Mouse (Mus musculus) embryonic facial prominence, embryonic 14.5 days (tissue): ENCODE measurements around the gene Ascc2. TPM values are rescaled to one million over a fixed set of nuclear protein-coding genes. Genes with fewer than 3 reads are reported as not detected.
A peak's percentile ranks its signal among the peaks of the same experiment; 100 is the strongest.

ENCODE experiments used
- ATAC-seq: fragments of 200-750 bp; cut with Nextera tagmentation; 2 replicates; pipeline ENCODE4 v1.8.0; 2017; ENCODE audit warnings: low read depth, moderate number of reproducible peaks, moderate TSS enrichment
- DNase-seq: peaks from one replicate; pipeline ENCODE4 v3.0.0-alpha.2; 2015; ENCODE audit warnings: low spot score
- H3K27ac ChIP-seq: fragments of 300-500 bp; sonication (generic); replicated peaks from 2 replicates; pipeline ENCODE4 v1.5.1; 2014; ENCODE audit warnings: low read depth, mild to moderate bottlenecking, low read length, moderate library complexity
- H3K27me3 ChIP-seq: fragments of 300-500 bp; sonication (generic); replicated peaks from 2 replicates; pipeline ENCODE4 v1.6.1; 2014; ENCODE audit warnings: low read length; ENCODE audit not compliant: control insufficient read depth, insufficient read depth
- H3K36me3 ChIP-seq: fragments of 300-500 bp; sonication (generic); 2 replicates; pipeline ENCODE4 v1.6.1; 2014; ENCODE audit warnings: low read length, mixed read lengths; ENCODE audit not compliant: control insufficient read depth, insufficient read depth
- H3K4me1 ChIP-seq: fragments of 300-500 bp; sonication (generic); 2 replicates; pipeline ENCODE4 v1.6.1; 2014; ENCODE audit warnings: antibody characterized with exemption, low read length; ENCODE audit not compliant: control insufficient read depth, insufficient read depth
- H3K4me2 ChIP-seq: fragments of 300-500 bp; sonication (generic); 2 replicates; pipeline ENCODE4 v1.6.1; 2014; ENCODE audit warnings: low read depth, mild to moderate bottlenecking, low read length, moderate library complexity, mixed read lengths
- H3K4me3 ChIP-seq: fragments of 300-500 bp; sonication (generic); 2 replicates; pipeline ENCODE4 v1.5.1; 2014; ENCODE audit warnings: low read depth, mild to moderate bottlenecking, low read length
- H3K9ac ChIP-seq: fragments of 300-500 bp; sonication (generic); 2 replicates; pipeline ENCODE4 v1.6.1; 2014; ENCODE audit warnings: low read depth, mild to moderate bottlenecking, low read length, moderate library complexity, mixed read lengths
- H3K9me3 ChIP-seq: fragments of 300-500 bp; sonication (generic); 2 replicates; pipeline ENCODE4 v1.6.1; 2016; ENCODE audit warnings: low read length; ENCODE audit not compliant: control insufficient read depth
- WGBS: fragments of 180-500 bp; shearing (Covaris S2); extraction: QIAGEN DNeasy Blood & Tissue Kit; methylation state at CpG from one replicate; pipeline ENCODE4 v1.1.7; 2014; 5-methylcytosine and 5-hydroxymethylcytosine counted together
- polyA plus RNA-seq: library from polyadenylated mRNA; unstranded; fragments of >200 nt; fragmentation: Nextera tagmentation; extraction: Ambion mirVana; gene quantifications from 2 replicates; pipeline ENCODE4 v1.2.1, GENCODE M21; 2014

Ascc2 gene
- polyA plus RNA-seq, 1 experiment from 2014 or later, result 27.8 TPM

DNA sequence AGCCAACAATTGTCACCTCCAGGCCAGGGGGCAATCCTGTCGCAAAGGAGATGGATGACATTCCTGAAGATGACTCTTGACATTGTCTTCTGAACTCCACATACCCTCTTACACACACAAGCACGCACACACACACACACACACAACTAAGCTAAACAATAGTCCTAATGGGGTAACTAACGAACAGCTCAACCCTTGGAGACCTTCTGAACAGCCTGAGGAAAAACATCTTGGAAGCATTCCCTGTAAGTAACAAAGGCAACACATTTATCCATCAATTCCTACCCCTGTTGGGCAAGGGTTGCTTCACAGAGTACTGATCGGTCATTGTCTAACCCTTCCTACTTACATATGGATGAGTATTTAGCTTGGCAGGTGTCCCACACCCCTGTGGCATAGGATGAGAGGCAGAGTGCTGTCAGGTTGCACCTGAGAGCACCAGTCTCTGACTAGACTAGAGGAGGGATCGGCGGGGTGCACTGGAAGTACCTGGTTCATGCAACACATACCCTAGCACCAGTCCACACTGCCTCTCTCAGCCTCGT, 15.0 kb upstream of the Ascc2 start:
- Histone ChIP-seq H3K27me3 (no peaks in the 10 kb centered on the region), H3K4me2 (no peak overlapping the region), H3K4me3 (no peak overlapping the region), H3K27ac (no peak overlapping the region), H3K9me3 (no peaks in the 10 kb centered on the region), H3K9ac (no peak overlapping the region), H3K4me1 (no peaks in the 10 kb centered on the region), H3K36me3 (no peaks in the 10 kb centered on the region)
- 63% methylated on average over 7 of the region's 7 CpGs for WGBS
- no peak for DNase-seq
- ATAC-seq, result no peak

DNA sequence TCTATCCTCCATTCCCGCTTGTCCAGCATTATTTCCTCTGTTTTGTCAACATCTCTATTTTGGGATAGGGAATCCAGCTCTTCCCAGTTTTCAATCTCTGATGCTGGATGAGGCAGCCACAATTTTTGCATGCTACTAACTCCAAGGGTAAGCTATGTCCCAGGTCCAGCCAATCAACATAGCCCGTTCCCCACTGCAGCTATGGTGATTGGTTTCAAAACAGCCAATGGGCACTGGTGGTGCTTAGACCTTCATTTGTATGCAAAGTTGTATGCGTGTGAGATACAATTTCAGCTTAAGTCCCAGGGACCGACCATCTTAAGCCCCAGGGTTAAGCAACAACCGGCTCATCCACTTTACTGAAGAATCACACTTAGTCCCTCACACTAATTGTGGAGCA, 14.6 kb upstream of the Ascc2 start:
- peak; percentile 57; the same call in 1 of the 2 replicates for ATAC-seq
- Histone ChIP-seq H3K27me3 (no peaks in the 10 kb centered on the region), H3K36me3 (no peaks in the 10 kb centered on the region), H3K4me3 (no peak overlapping the region), H3K4me1 (no peaks in the 10 kb centered on the region), H3K27ac (no peak overlapping the region), H3K4me2 (no peak overlapping the region), H3K9me3 (no peaks in the 10 kb centered on the region), H3K9ac (no peak overlapping the region)
- DNase-seq, result peak; percentile 43
- WGBS, result 55% methylated on average over 5 of the region's 5 CpGs

DNA sequence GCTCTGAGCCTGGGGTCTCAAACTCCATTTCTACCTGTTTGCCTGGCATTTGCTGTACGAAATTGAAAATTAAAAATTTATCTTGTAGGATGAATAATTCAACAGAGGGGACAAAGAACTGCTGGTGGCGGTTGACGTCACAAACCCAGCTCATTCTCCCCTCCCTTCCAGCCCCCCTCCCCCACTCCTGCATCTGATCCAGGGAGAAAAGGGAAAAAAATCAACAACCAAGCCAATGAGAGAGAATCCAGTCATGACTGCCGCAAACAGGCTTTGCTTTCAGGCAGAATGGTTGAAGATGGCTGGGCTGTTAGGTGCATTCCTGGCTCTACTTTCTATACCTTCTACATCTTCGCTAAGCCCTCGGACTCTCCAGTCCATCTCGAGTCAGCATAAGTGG, 11.6 kb upstream of the Ascc2 start:
- H3K27ac ChIP-seq, result no peak overlapping the region
- H3K9ac ChIP-seq, result no peak overlapping the region
- no peaks in the 10 kb centered on the region for H3K36me3 ChIP-seq
- no peak overlapping the region for H3K4me2 ChIP-seq
- ATAC-seq (no peak), DNase-seq (no peak)
- peaks cover 5% of the 10 kb centered on the region for H3K4me1 ChIP-seq
- WGBS, result 76% methylated on average over 7 of the region's 7 CpGs
- no peak overlapping the region for H3K4me3 ChIP-seq
- no peaks in the 10 kb centered on the region for H3K9me3 ChIP-seq
- H3K27me3 ChIP-seq, result no peaks in the 10 kb centered on the region

DNA sequence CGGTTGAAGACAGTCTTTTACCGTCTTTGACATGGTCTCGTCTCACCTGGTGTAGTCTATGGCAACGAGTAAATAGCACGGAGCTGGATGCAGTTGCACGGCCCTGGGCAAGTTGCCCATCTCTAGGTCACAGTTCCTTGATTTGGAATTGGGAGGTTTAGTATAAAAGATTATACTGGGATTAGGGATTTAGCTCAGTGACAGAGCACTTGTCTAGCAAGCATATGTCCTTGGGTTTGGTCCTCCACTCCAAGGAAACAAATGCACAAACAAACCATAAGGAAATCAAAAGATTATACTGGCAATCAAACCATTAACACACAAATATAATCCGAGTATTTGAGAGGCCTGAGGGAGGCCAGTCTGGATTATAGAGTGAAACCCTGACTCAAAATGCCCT, 9.9 kb upstream of the Ascc2 start:
- H3K27ac ChIP-seq, result no peak overlapping the region
- H3K36me3 ChIP-seq, result no peaks in the 10 kb centered on the region
- no peak overlapping the region for H3K4me2 ChIP-seq
- WGBS, result 82% methylated on average over 7 of the region's 7 CpGs
- H3K4me1 ChIP-seq, result peaks cover 5% of the 10 kb centered on the region
- H3K9me3 ChIP-seq, result no peaks in the 10 kb centered on the region
- peak; percentile 16 for DNase-seq
- H3K9ac ChIP-seq, result no peak overlapping the region
- H3K4me3 ChIP-seq, result no peak overlapping the region
- no peaks in the 10 kb centered on the region for H3K27me3 ChIP-seq
- ATAC-seq, result no peak

DNA sequence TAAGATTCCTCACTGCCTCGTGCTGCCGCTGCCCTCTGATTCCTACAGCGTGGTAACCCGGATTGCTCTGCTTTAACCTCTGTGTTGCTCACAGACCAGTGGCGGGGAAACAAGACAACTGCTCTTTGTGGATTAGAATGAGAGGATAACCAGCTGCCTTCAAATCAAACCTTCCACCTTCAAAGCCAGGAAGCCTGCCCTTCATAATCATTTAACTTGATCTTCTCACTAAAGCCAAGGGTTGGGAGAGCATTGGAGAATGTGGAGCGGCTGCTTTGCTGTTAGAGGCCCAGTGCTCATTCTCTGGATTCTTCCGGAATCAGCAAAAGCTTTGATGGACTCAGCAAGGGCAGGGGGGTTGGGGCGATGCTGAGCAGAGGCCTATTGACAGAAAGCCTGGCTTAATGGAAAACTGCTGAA, 7.7 kb upstream of the Ascc2 start:
- Histone ChIP-seq H3K27ac (no peak overlapping the region), H3K9me3 (no peaks in the 10 kb centered on the region), H3K27me3 (no peaks in the 10 kb centered on the region), H3K36me3 (no peaks in the 10 kb centered on the region), H3K4me3 (no peak overlapping the region), H3K4me2 (no peak overlapping the region), H3K9ac (no peak overlapping the region), H3K4me1 (peaks cover 5% of the 10 kb centered on the region)
- 18% methylated on average over 8 of the region's 8 CpGs for WGBS
- peak; percentile 52 for DNase-seq
- ATAC-seq, result no peak

DNA sequence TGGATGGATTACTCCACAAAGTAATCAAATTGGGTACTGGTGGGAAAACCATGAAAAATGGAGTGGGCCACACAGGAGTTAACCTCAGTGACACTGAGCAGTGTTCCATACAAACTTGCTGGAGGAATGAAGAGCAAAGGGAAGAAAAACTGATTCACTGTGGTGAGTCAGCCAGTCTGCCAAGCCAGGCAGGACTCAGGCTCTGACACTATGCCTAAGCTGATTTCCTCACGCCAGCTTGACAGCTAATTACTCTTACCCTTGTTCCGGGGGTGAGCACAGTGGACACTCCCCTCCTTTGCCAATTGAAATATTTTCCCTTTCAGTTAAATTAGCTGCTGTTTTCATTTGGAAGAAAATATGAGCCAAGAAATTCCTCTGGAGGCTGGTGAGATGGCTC, 4.1 kb upstream of the Ascc2 start:
- DNase-seq (no peak), ATAC-seq (no peak)
- H3K36me3 ChIP-seq, result no peaks in the 10 kb centered on the region
- no peaks in the 10 kb centered on the region for H3K27me3 ChIP-seq
- no peak overlapping the region for H3K9ac ChIP-seq
- 50% methylated on average over 2 of the region's 2 CpGs for WGBS
- no peak overlapping the region for H3K4me3 ChIP-seq
- no peak overlapping the region for H3K4me2 ChIP-seq
- H3K9me3 ChIP-seq, result no peaks in the 10 kb centered on the region
- peaks cover 12% of the 10 kb centered on the region for H3K4me1 ChIP-seq
- no peak overlapping the region for H3K27ac ChIP-seq

DNA sequence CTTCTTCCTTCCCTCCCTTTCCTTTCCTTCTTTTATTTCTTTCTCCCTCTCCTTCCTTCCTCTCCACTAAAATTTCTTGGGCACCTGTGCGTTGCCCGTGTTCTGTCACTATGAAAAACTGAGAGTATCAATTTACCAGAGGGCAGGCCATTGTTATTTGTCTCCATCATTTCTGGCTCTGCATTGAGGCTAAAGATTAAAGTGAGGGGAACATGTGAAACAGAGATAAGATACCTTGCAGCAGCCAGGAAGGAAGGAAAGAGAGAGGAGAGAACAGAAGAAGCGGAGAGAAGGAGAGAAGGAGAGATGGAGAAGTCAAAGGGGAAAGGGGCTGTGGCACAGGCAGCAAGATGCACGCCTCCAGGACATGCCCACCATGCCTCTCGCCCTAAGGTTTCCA, 3.2 kb upstream of the Ascc2 start:
- no peaks in the 10 kb centered on the region for H3K36me3 ChIP-seq
- peaks cover 15% of the 10 kb centered on the region for H3K4me1 ChIP-seq
- 70% methylated on average over 5 of the region's 5 CpGs for WGBS
- no peak for DNase-seq
- no peaks in the 10 kb centered on the region for H3K27me3 ChIP-seq
- no peaks in the 10 kb centered on the region for H3K9me3 ChIP-seq
- no peak overlapping the region for H3K9ac ChIP-seq
- no peak overlapping the region for H3K27ac ChIP-seq
- no peak overlapping the region for H3K4me2 ChIP-seq
- ATAC-seq, result no peak
- no peak overlapping the region for H3K4me3 ChIP-seq

DNA sequence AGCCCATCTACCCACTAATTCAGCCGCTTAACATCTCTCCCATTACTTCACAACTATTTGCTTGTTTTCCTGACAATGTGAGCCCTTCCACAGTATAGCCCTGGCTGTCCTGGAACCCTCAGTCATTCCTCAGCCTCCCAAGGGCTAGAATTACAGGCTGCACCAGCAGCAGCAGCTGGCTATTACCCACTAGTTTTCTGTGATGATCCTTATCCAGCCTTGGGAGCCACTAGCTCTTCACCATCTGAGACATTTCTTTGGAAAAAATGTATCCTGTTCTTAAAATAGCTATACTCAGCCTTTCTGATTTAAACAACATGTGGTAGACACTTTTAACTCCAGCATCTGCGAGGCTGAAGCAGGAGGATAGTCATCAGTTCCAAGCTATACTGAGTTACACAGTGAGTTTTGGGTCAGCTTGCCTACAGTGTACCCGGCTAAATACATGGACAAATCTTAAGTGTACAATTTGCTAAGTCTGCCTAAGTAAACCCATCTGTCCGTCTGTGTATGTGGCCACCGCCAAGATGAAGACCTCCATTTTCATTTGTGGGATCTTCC, 685 bp upstream of the Ascc2 start:
- peaks cover 11% of the 10 kb centered on the region; the same call in 1 of the 2 replicates for H3K4me1 ChIP-seq
- peak overlapping the region; percentile 72 for H3K27ac ChIP-seq
- DNase-seq (peak; percentile 19), ATAC-seq (peak; percentile 19; the same call in 1 of the 2 replicates)
- no peaks in the 10 kb centered on the region for H3K9me3 ChIP-seq
- H3K36me3 ChIP-seq, result no peaks in the 10 kb centered on the region
- peak overlapping the region; percentile 86 for H3K4me2 ChIP-seq
- WGBS, result 56% methylated on average over 5 of the region's 5 CpGs
- H3K9ac ChIP-seq, result peak overlapping the region; percentile 77; the same call in 1 of the 2 replicates
- no peaks in the 10 kb centered on the region for H3K27me3 ChIP-seq
- peak overlapping the region; percentile 87 for H3K4me3 ChIP-seq

- no peak for ATAC-seq
- H3K27ac ChIP-seq, result peak overlapping the region; percentile 44; the same call in 1 of the 2 replicates
- WGBS, result 18% methylated on average over 7 of the region's 7 CpGs
Measured at GRCm38 (mm10) chr11:4638261-4638660, 714 bp downstream of the Ascc2 start.

More at GRCm38 (mm10) chr11:4638261-4638660, 714 bp downstream of the Ascc2 start:
- H3K4me1 ChIP-seq, result peaks cover 11% of the 10 kb centered on the region; the same call in 1 of the 2 replicates
- H3K4me3 ChIP-seq, result peak overlapping the region; percentile 87
- H3K27me3 ChIP-seq, result no peaks in the 10 kb centered on the region
- peak overlapping the region; percentile 86 for H3K4me2 ChIP-seq
- H3K9ac ChIP-seq, result peak overlapping the region; percentile 77
- no peaks in the 10 kb centered on the region for H3K36me3 ChIP-seq
- no peak for DNase-seq
- H3K9me3 ChIP-seq, result no peaks in the 10 kb centered on the region
